In the genomic region with DNA sequence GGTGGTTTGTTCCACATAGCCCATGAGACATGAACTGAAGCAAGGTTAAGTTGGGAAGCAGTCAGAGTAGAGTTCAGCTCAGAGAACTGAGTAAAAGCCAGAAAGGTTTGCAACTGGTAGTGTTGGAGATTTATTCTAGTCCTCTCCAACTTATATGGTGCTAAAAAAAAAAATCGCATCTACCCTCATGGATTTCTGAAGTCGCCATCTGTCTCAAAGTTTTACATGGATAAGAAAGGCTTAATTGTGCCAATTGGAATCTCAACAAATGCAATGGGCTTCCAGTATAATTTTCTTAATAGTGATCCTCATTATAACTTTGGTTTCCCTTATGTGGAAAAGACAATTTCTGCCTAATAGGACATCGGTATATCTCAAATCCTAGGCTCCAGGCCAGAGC, we compare ENCODE assay signal across 12 mouse cellular contexts.
"Had no signal": no experiment of that assay in that cellular context is flagged by ENCODE, and none has a peak within 500 bp of the region (broad histone marks: within the 10 kb centered on the region; RNA-seq: fewer than 3 reads in every experiment).

No protein-coding gene starts in this region.

- H3K27ac ChIP-seq: limb, embryonic 15.5 days; liver, embryonic 14.5 days; midbrain, embryonic 10.5 days; midbrain, embryonic 15.5 days; neural tube, embryonic 12.5 days; stomach, embryonic 15.5 days had no signal

- H3K4me1 ChIP-seq: kidney, embryonic 15.5 days; limb, embryonic 15.5 days; midbrain, embryonic 10.5 days; midbrain, embryonic 15.5 days; neural tube, embryonic 12.5 days; stomach, embryonic 15.5 days had no signal

- H3K27me3 ChIP-seq: kidney, embryonic 15.5 days; limb, embryonic 15.5 days; midbrain, embryonic 15.5 days; neural tube, embryonic 12.5 days; stomach, embryonic 15.5 days had no signal

- DNase-seq: kidney, postnatal 25 days; lung, embryonic 14.5 days; lung, postnatal 10 days; lung, postnatal 4 days; thymus, postnatal 36 days had no signal

- H3K9me3 ChIP-seq: kidney, embryonic 15.5 days; limb, embryonic 15.5 days; midbrain, embryonic 10.5 days; midbrain, embryonic 15.5 days; neural tube, embryonic 12.5 days; stomach, embryonic 15.5 days had no signal

- ATAC-seq: midbrain, embryonic 15.5 days had no signal

- H3K4me2 ChIP-seq: kidney, embryonic 15.5 days; limb, embryonic 15.5 days; lung, embryonic 14.5 days; midbrain, embryonic 15.5 days; neural tube, embryonic 12.5 days; stomach, embryonic 15.5 days had no signal

- H3K9ac ChIP-seq: kidney, embryonic 15.5 days; limb, embryonic 15.5 days; liver, embryonic 14.5 days; lung, embryonic 14.5 days; midbrain, embryonic 15.5 days; neural tube, embryonic 12.5 days; stomach, embryonic 15.5 days had no signal

- H3K4me3 ChIP-seq: kidney, embryonic 15.5 days; limb, embryonic 15.5 days; midbrain, embryonic 10.5 days; midbrain, embryonic 15.5 days; neural tube, embryonic 12.5 days; stomach, embryonic 15.5 days had no signal
